Mouse (Mus musculus): Measurements from ENCODE around the gene Surf6. TPM values are rescaled to one million over a fixed set of nuclear protein-coding genes. Genes with fewer than 3 reads are reported as not detected.

The Surf6 gene
- polyA plus RNA-seq (2012; rRNA removed; ENCODE audit: low replicate concordance), result 9.1 and 13.7 TPM in 2 replicates

GRCm38 (mm10) chr2:26902467-26903220 is at the start of gene Surf6:
Gene Surf6, minus strand, starts transcription at chr2:26902879.

DNA sequence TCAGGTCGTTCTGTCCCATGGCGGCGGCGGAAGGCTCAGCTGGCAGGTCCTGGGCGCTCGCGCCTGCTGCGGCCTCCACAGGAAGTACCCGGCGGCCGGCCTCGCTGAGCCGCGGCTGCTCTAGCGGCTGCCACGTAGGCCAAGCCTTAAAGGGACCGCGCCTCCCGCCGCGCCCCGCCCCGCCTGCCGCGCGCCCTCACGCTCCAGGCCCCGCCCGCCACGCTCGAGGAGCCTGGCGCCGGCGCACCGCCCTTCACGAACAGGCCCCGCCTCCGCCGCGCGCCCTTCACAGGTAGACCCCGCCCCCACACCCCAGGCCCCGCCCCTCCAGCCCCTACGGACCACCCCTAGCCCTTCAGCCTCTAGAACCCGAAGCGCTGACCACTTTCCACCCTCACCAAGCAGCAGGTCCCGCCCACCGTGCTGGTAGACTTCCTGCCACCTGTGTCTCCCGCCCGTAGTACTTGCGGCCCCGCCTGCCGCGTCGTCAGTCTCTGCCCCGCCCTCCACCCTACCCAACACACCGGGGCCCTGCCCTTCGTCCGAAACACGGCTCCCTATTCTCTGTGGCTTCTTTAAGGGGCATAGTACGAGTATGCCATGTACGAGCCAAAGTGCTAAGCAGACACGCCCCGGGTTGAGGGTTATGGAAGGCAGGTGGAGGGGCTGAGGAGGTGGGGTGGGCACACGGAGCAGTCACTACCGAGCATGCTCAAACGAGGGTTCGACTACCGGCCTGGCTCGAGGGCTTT is 30.8 kb upstream of the Surf6 start, which contains the start of the genes Surf4 and Stkld1:
TSS of gene Surf4 (minus strand) at position 625 of the 752 bp plus-strand sequence.
TSS of gene Stkld1 (plus strand) at position 744 of the 752 bp plus-strand sequence.

DNA sequence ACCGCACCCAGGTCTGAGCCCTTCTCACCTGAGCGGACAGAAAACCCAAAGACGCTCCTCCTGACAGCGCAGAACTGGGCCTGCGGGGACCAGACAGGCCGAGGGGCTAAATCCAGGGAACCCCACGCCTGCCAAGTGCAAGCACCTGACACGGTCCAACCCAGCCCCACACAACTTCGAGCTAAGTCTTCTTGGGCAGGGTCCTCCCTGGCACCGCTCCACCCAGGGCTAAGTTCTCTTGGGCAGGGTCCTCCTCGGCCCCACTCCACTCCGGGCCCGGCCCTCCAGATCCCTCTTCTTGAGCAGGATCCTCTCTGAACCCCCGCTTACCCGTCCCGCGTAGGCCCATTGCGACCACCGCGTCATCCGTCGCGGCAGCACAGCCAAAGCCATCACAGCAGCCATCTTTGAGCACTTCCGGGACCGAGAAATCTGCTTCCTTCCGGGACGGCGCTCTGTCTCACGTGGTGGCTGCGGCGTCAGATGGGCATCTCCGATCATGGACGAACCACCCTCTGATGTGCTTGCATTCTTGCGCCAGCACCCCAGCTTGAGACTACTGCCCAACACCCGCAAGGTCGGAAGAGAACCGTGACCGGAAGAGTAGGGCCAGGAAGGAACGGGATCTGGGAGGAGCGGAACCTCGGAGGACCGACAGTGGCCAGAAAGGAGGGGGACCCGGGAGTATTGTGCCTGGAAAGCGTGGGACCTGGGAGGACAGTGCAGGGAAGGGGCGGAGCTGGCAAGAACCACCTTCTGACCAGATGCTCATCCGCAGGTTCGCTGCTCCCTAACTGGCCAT is 13.4 kb upstream of the Surf6 start, which contains the start of the genes Surf2 and Surf1:
TSS of gene Surf2 (plus strand) at position 441 of the 802 bp plus-strand sequence.
TSS of gene Surf1 (minus strand) at position 604 of the 802 bp plus-strand sequence.

GRCm38 (mm10) chr2:26910124-26910993 is 7.7 kb upstream of the Surf6 start, which contains the start of the genes Med22 and Rpl7a:
Gene Med22, minus strand, starts transcription at chr2:26910677.
Gene Rpl7a, plus strand, starts transcription at chr2:26910764.

DNA sequence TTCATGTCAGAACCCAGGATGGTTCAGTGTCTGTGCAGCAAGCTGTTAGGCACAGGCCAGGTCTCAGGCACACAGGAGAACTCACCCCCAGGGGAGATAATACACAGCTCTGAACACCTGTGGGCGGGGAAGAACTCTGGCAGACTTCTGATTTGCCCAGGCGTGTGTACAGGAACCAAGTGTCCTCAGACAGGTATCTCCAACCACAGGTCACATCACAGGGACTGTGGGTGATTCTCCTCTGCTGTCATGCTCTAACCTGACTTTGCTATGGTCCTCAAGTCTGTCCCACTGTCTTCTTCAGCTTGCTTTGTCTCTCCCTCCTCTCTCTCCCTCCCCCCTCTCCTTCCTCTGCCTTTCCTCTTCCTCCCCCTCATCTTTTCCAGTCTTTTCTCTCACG is 37.8 kb downstream of the Surf6 start, which contains the start of gene Abo:
TSS of gene Abo (minus strand) at position 101 of the 400 bp plus-strand sequence.

Other genes starting within 250 kb of the Surf6 start
- gene Lcn4, start 231.6 kb downstream of the Surf6 start, polyA plus RNA-seq (2012; rRNA removed; ENCODE audit: low replicate concordance), result not detected in 2 replicates
- not detected in 2 replicates for gene Abo, start 37.9 kb downstream of the Surf6 start, polyA plus RNA-seq (2012; rRNA removed; ENCODE audit: low replicate concordance)
- 45.2 and 57.1 TPM in 2 replicates for gene Med22, start 7.8 kb upstream of the Surf6 start, polyA plus RNA-seq (2012; rRNA removed; ENCODE audit: low replicate concordance)
- gene Rpl7a, start 7.9 kb upstream of the Surf6 start, polyA plus RNA-seq (2012; rRNA removed; ENCODE audit: low replicate concordance), result 643 and 1,211 TPM in 2 replicates
- 30.7 and 39.1 TPM in 2 replicates for gene Surf2, start 13.5 kb upstream of the Surf6 start, polyA plus RNA-seq (2012; rRNA removed; ENCODE audit: low replicate concordance)
- gene Surf1, start 13.7 kb upstream of the Surf6 start, polyA plus RNA-seq (2012; rRNA removed; ENCODE audit: low replicate concordance), result 62.4 and 65.8 TPM in 2 replicates
- gene Surf4, start 31.0 kb upstream of the Surf6 start, polyA plus RNA-seq (2012; rRNA removed; ENCODE audit: low replicate concordance), result 277 and 296 TPM in 2 replicates
- 0.30 and 0.46 TPM in 2 replicates for gene Stkld1, start 31.2 kb upstream of the Surf6 start, polyA plus RNA-seq (2012; rRNA removed; ENCODE audit: low replicate concordance)
- gene Rexo4, start 61.5 kb upstream of the Surf6 start, polyA plus RNA-seq (2012; rRNA removed; ENCODE audit: low replicate concordance), result 17.8 and 35.4 TPM in 2 replicates
- 0.06 TPM in 1 of 2 replicates, not detected in the other for gene Adamts13, start 70.5 kb upstream of the Surf6 start, polyA plus RNA-seq (2012; rRNA removed; ENCODE audit: low replicate concordance)
- gene Cacfd1, start 107.0 kb upstream of the Surf6 start, polyA plus RNA-seq (2012; rRNA removed; ENCODE audit: low replicate concordance), result 40.7 and 73.8 TPM in 2 replicates
- 2.8 and 8.1 TPM in 2 replicates for gene Slc2a6, start 125.1 kb upstream of the Surf6 start, polyA plus RNA-seq (2012; rRNA removed; ENCODE audit: low replicate concordance)
- gene Mymk, start 169.3 kb upstream of the Surf6 start, polyA plus RNA-seq (2012; rRNA removed; ENCODE audit: low replicate concordance), result 0.19 TPM in 1 of 2 replicates, not detected in the other
- gene Adamtsl2, start 176.5 kb upstream of the Surf6 start, polyA plus RNA-seq (2012; rRNA removed; ENCODE audit: low replicate concordance), result 3.9 and 8.9 TPM in 2 replicates
- 0.10 and 0.48 TPM in 2 replicates for gene Fam163b, start 239.6 kb upstream of the Surf6 start, polyA plus RNA-seq (2012; rRNA removed; ENCODE audit: low replicate concordance)

Data from subcutaneous adipose tissue, adult 2 months (tissue).